Mouse (Mus musculus) limb, embryonic 14.5 days (tissue): Measurements from ENCODE around the gene Idi1. TPM values are rescaled to one million over a fixed set of nuclear protein-coding genes. Genes with fewer than 3 reads are reported as not detected.

Experiments used
- microRNA-seq: library from miRNA; unstranded; fragments of <30 nt; microRNA quantifications from one replicate; pipeline ENCODE4, GENCODE M21; 2016
- polyA plus RNA-seq, 2 experiments: library from polyadenylated mRNA; depleted of rRNA in 1 of 2; stranded (reverse) in 1 of 2; unstranded in 1 of 2; fragments of >200 nt; fragmentation: Nextera tagmentation in 1 of 2; extraction: Ambion mirVana in 1 of 2; gene quantifications; 2 replicates each; pipeline versions ENCODE4 v1.2.1 to v1.2.3; 2012 to 2014

The Idi1 gene
- polyA plus RNA-seq, 2 experiments = 35.7 to 56.1 TPM

Small RNA genes lying within 50 kb of the gene (microRNA-seq; reads per million reads assigned to microRNA genes)
- not detected for gene Gm22750

Other genes with a start within 250 kb of the Idi1 start
- gene Wdr37, start 13.6 kb upstream of the Idi1 start, polyA plus RNA-seq (2012; rRNA removed) = 16.2 and 17.2 TPM in 2 replicates
- gene Wdr37, start 13.6 kb upstream of the Idi1 start, polyA plus RNA-seq (2014; fragmentation: Nextera tagmentation; extraction: Ambion mirVana) = 19.8 and 21.1 TPM in 2 replicates
- not detected in 2 replicates for gene Gm9745, start 62.7 kb downstream of the Idi1 start, polyA plus RNA-seq (2012; rRNA removed)
- not detected in 2 replicates for gene Gm9745, start 62.7 kb downstream of the Idi1 start, polyA plus RNA-seq (2014; fragmentation: Nextera tagmentation; extraction: Ambion mirVana)
- 0.04 TPM in 1 of 2 replicates, not detected in the other for gene Idi2, start 67.4 kb downstream of the Idi1 start, polyA plus RNA-seq (2012; rRNA removed)
- gene Idi2, start 67.4 kb downstream of the Idi1 start, polyA plus RNA-seq (2014; fragmentation: Nextera tagmentation; extraction: Ambion mirVana) = not detected in 2 replicates
- gene Gtpbp4, start 110.6 kb downstream of the Idi1 start, polyA plus RNA-seq (2012; rRNA removed) = 21.0 and 30.6 TPM in 2 replicates
- gene Gtpbp4, start 110.6 kb downstream of the Idi1 start, polyA plus RNA-seq (2014; fragmentation: Nextera tagmentation; extraction: Ambion mirVana) = 76.1 and 78.3 TPM in 2 replicates
- gene Larp4b, start 208.4 kb downstream of the Idi1 start, polyA plus RNA-seq (2012; rRNA removed) = 22.6 and 23.9 TPM in 2 replicates
- 40.0 and 40.9 TPM in 2 replicates for gene Larp4b, start 208.4 kb downstream of the Idi1 start, polyA plus RNA-seq (2014; fragmentation: Nextera tagmentation; extraction: Ambion mirVana)